Mouse (Mus musculus) liver, embryonic 14.5 days (tissue): ENCODE data around the gene AC131692.1.

Source experiments
- CTCF ChIP-seq: IDR thresholded peaks from 2 replicates; pipeline ENCODE4 v1.5.1; 2016; ENCODE audit warnings: antibody characterized with exemption, low read depth, control low read depth
- EP300 ChIP-seq: IDR thresholded peaks from 2 replicates; pipeline ENCODE4 v1.6.1; 2016; ENCODE audit warnings: antibody characterized with exemption, low read depth

DNA sequence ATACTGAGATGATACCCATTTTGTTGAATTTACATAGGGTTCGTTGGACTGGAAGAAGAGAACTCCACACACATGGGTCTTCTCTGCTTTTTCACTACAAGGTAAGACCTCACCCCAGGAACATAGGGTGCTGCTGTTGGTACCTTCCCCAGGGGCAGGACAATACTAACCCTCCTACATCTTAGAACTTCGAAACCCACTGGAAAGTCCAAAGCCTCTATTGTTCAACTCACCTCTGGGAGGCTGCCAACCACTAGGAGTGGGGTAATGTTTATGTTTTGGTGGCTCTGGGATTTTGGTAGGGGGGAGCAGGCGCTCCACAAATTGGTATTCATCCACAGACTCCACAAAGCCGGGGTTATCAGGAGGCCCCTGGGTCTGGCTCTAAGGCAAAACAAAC lies 37.5 kb upstream of the AC131692.1 start:
- TF ChIP-seq CTCF, result no peak
- no peak for TF ChIP-seq EP300
